Mouse (Mus musculus): ENCODE measurements around the gene Vkorc1l1. TPM values are rescaled to one million over a fixed set of nuclear protein-coding genes. Genes with fewer than 3 reads are reported as not detected.

Gene Vkorc1l1
- total RNA-seq, 2 experiments from 2014 or later, result 49.8 to 58.2 TPM

DNA sequence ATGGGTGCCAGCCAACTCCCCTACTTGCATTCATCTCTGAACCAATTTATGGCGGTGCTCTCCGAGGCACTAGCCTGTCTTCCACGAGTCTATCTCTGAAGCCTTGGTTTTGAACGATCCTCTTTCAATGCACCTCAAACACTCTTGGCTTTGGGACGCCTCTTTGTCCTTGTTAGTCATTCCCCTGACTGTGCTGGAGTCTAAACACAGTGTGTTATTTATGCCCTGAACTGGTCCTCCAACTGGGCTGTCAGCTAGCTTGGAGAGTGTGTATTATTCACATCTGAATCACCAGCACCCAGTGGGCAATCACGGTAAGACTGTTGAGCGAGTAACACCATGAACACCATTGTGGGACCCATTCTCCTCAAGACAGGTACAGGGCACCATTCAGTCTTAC is 85.9 kb downstream of the Vkorc1l1 start:
- intact Hi-C loops (cut with DNase I), result loop anchor here (5.0 kb wide), 1 partner anchor 115 kb away; the partner anchor contains the start of gene Kctd7
- no peak for DNase-seq (ENCODE audit: extremely low spot score in 1 of 2, low spot score in 2 of 2)

DNA sequence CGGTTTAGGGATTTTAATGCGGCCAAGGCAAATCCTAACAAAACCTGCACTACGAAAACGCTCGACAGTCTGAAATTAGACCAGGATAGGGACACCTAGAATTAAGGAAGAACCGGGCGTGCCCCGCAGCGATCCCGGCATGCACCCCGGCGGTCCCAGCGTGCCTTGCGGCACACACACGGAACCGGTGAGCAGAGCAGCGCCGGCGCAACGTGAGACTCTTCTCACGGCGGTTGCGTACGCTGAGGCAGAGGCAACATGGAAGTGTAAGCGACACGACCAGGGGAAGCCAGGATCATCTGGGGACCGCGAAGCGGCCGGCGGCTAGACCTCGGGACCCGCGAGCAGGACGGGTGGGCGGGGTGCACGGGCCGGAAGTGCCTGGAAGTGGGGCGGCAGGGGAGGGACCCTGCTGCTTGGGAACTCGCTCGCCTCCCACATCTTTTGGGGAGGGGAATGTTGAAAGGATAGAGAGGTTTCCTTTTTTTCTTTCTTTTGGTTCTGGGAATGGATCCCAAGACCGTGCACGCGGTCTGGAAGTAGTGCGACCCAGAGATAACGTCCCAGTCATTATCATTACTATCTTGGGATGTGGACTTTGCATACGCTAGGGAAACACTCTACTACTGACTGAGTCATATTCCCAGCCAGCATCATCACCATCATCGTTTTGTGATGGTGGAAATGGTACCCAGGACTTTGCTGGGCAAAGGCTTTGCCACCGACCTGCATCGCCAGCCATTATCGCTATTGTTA is 87.5 kb downstream of the Vkorc1l1 start, which contains the start of the genes Asl and Crcp:
TSS of gene Asl (minus strand) at position 106 of the 756 bp plus-strand sequence.
TSS of gene Crcp (plus strand) at position 149 of the 756 bp plus-strand sequence.
- intact Hi-C loops (cut with DNase I), result loop anchor here (5.0 kb wide), 1 partner anchor 113 kb away; the partner anchor contains the start of gene Kctd7
- peak; percentile 74 to 90 for DNase-seq (ENCODE audit: extremely low spot score in 1 of 2, low spot score in 2 of 2)

DNA sequence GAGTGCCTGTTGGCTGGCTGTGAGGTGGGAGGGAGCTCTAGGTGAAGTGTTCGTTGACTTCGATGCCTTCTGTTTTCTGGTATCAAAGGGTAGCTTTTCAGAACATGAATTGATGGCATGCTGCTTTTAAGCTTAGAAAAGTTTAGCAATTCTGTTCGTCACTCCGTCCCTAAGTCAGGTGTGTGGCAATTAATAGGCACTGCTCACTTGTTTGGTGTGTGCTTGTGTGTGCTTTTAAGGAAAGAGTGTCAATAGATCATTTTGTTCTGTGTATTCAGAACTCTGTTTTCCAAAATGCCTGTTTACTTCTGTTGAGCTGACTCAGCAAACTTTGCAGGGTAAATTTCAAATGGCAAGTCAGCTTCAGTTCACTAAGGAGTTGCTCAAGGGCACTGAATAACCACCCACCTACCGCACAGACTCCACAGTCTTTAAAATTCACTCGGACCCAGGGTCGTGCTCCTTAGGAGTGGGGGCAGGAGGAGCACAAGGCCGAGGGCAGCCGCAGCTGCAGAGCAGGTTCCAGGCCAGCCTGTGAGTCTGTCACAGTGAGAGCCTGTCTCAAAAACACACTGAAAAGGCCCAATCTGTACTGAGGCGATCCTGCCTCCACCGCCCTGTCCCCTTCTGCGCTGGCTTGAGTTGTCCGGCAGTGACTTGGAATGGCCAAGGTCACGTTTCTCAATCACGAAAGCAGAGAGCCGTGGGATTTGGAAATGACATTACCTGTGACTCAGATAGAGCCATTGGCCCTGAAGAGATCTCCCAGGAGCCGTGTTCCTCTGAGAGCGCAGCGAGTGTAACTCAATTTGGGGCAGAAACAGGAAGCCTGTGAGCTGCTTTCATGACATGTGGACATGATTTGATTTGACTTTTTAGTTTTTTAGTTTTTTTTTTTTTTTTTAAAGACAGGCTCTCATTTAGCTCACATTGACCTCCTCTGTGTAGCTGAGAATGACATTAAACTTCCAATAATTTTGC is 89.9 kb downstream of the Vkorc1l1 start:
- intact Hi-C loops (cut with DNase I), result no loop called here
- no peak for DNase-seq (ENCODE audit: extremely low spot score in 1 of 2, low spot score in 2 of 2)

DNA sequence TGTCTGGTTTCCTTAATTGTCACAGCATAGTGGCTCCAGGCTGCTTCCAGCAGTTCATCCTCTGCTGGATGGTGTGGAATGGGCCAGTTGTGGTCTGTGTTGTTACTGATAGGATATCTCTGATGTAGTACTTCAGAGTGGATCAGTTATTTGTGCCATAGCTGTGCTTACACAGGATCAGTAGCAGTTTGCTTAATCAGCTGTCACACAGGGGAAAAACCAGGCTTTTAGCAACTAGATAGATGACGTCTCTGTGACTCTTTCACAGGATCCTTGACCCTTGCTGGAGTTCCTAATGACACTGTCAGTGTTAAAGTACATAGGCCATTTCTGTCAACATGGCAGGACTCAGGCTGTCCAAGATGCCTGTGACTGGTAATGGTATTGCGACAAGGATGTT is 92.1 kb downstream of the Vkorc1l1 start:
- no peak for DNase-seq (ENCODE audit: extremely low spot score in 1 of 2, low spot score in 2 of 2)
- intact Hi-C loops (cut with DNase I), result no loop called here

Other genes starting within 250 kb of the Vkorc1l1 start
- gene Sept14, start 233.5 kb upstream of the Vkorc1l1 start, total RNA-seq (2021), result not detected
- gene Mrps17, start 226.5 kb upstream of the Vkorc1l1 start, total RNA-seq (2021), result 10 to 100 TPM; 75.9 to 90.0 TPM
- 10 to 100 TPM; 75.6 to 77.0 TPM for gene Nipsnap2, start 216.9 kb upstream of the Vkorc1l1 start, total RNA-seq (2021)
- gene Psph, start 154.5 kb upstream of the Vkorc1l1 start, total RNA-seq (2021), result 10 to 100 TPM; 21.9 to 23.6 TPM
- 10 to 100 TPM; 20.2 to 20.5 TPM for gene Sumf2, start 95.0 kb upstream of the Vkorc1l1 start, total RNA-seq (2021)
- 100 to 1,000 TPM; 426 to 432 TPM for gene Chchd2, start 54.5 kb upstream of the Vkorc1l1 start, total RNA-seq (2021)
- 1 to 10 TPM; 3.8 to 5.8 TPM for gene Zbed5, start 46.2 kb upstream of the Vkorc1l1 start, total RNA-seq (2021)
- gene Phkg1, start 43.4 kb upstream of the Vkorc1l1 start, total RNA-seq (2021), result 1 to 10 TPM; 7.8 to 8.7 TPM
- 1 to 10 TPM; 1.6 to 2.3 TPM for gene Nupr1l, start 33.4 kb upstream of the Vkorc1l1 start, total RNA-seq (2021)
- 10 to 100 TPM; 15.6 to 17.0 TPM for gene Gusb, start 61.1 kb downstream of the Vkorc1l1 start, total RNA-seq (2021)
- 10 to 100 TPM; 23.9 to 24.6 TPM for gene Asl, start 87.3 kb downstream of the Vkorc1l1 start, total RNA-seq (2021)
- gene Crcp, start 87.3 kb downstream of the Vkorc1l1 start, total RNA-seq (2021), result 10 to 100 TPM; 39.9 to 40.9 TPM
- 10 to 100 TPM; 35.5 to 37.1 TPM for gene Tpst1, start 131.4 kb downstream of the Vkorc1l1 start, total RNA-seq (2021)
- gene Kctd7, start 202.9 kb downstream of the Vkorc1l1 start, total RNA-seq (2021), result 10 to 100 TPM; 13.6 to 14.4 TPM
- gene Rabgef1, start 229.8 kb downstream of the Vkorc1l1 start, total RNA-seq (2021), result 10 to 100 TPM; 41.4 to 42.8 TPM